Mouse (Mus musculus): ENCODE measurements at regions not wholly inside any gene's neighbourhood (a gene's known extent, or its start where the extent isn't known, plus 50 kb on each side); places are given as distances from the start of the nearest gene placed in this dataset.
A peak's percentile ranks its signal among the peaks of the same experiment; 100 is the strongest.

DNA sequence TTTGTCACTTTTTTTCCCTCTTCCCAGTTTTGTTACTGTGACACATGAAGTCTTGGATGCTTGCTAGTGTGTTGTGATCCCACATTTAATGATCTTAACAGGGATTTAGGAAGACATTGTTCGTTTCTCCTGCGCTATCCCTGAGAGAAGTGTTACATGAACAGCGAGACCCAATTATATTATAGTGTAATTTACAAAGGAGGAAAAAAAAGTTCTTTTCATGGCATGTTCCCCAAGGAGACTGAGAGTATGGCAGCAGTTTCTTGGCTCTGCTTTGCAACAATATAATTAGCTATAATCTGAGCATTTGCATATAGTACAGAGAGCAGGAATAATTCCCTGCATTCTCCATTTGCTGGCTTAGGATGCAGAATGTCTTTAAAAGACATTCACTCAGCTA, 168.6 kb downstream of the Insc start:
- WGBS = 92% methylated on average over 3 of the region's 3 CpGs
- Histone ChIP-seq H3K27me3 (no peaks in the 10 kb centered on the region), H3K36me3 (no peaks in the 10 kb centered on the region), H3K9ac (no peak overlapping the region), H3K27ac (no peak overlapping the region), H3K4me1 (no peaks in the 10 kb centered on the region), H3K4me2 (replicated peaks) (no peak overlapping the region), H3K9me3 (0 out of 2 replicates have a peak, but pooled peaks cover 10% of the 10 kb centered on the region), H3K4me3 (no peak overlapping the region)
- ATAC-seq (ENCODE audit: insufficient number of reproducible peaks, insufficient read depth, low FRiP score, low TSS enrichment) = no peak

GRCm38 (mm10) chr7:114922155-114922554, 178.7 kb downstream of the Insc start:
- peak; percentile 69; the same call in 1 of the 2 replicates for ATAC-seq (ENCODE audit: insufficient number of reproducible peaks, insufficient read depth, low FRiP score, low TSS enrichment)
- Histone ChIP-seq H3K27me3 (no peaks in the 10 kb centered on the region), H3K4me1 (0 out of 2 replicates have a peak, but pooled peaks cover 3% of the 10 kb centered on the region), H3K9me3 (no peaks in the 10 kb centered on the region), H3K36me3 (no peaks in the 10 kb centered on the region), H3K4me3 (no peak overlapping the region), H3K27ac (no peak overlapping the region), H3K4me2 (replicated peaks) (no peak overlapping the region), H3K9ac (no peak overlapping the region)
- WGBS = 11% methylated on average over 3 of the region's 3 CpGs

GRCm38 (mm10) chr7:114933861-114934260, 190.4 kb downstream of the Insc start:
- WGBS = 72% methylated on average over 8 of the region's 8 CpGs
- H3K4me3 ChIP-seq = no peak overlapping the region

GRCm38 (mm10) chr7:114950759-114951158, 207.3 kb downstream of the Insc start:
- no peak overlapping the region for H3K9ac ChIP-seq
- no peak overlapping the region for H3K4me2 ChIP-seq (replicated peaks)
- no peaks in the 10 kb centered on the region for H3K36me3 ChIP-seq
- no peak for ATAC-seq (ENCODE audit: insufficient number of reproducible peaks, insufficient read depth, low FRiP score, low TSS enrichment)
- no peaks in the 10 kb centered on the region for H3K27me3 ChIP-seq
- no peaks in the 10 kb centered on the region for H3K4me1 ChIP-seq
- no peaks in the 10 kb centered on the region for H3K9me3 ChIP-seq
- H3K27ac ChIP-seq = no peak overlapping the region
- no peak overlapping the region for H3K4me3 ChIP-seq

More at GRCm38 (mm10) chr7:114933861-114934260, 190.4 kb downstream of the Insc start:
- H3K9me3 ChIP-seq = no peaks in the 10 kb centered on the region
- ATAC-seq (ENCODE audit: insufficient number of reproducible peaks, insufficient read depth, low FRiP score, low TSS enrichment) = no peak
- H3K27me3 ChIP-seq = no peaks in the 10 kb centered on the region
- no peaks in the 10 kb centered on the region for H3K36me3 ChIP-seq
- H3K9ac ChIP-seq = no peak overlapping the region
- H3K27ac ChIP-seq = no peak overlapping the region
- no peaks in the 10 kb centered on the region for H3K4me1 ChIP-seq
- no peak overlapping the region for H3K4me2 ChIP-seq (replicated peaks)

- H3K4me3 ChIP-seq = no peak overlapping the region
- ATAC-seq (ENCODE audit: insufficient number of reproducible peaks, insufficient read depth, low FRiP score, low TSS enrichment) = no peak
- H3K27ac ChIP-seq = no peak overlapping the region
- H3K9me3 ChIP-seq = no peaks in the 10 kb centered on the region
- 74% methylated on average over 5 of the region's 5 CpGs for WGBS
- H3K36me3 ChIP-seq = no peaks in the 10 kb centered on the region
- H3K4me2 ChIP-seq (replicated peaks) = no peak overlapping the region
- no peaks in the 10 kb centered on the region for H3K27me3 ChIP-seq
- no peaks in the 10 kb centered on the region for H3K4me1 ChIP-seq
- H3K9ac ChIP-seq = no peak overlapping the region
Observed at GRCm38 (mm10) chr7:114963206-114963605, 219.7 kb downstream of the Insc start.

GRCm38 (mm10) chr7:114965923-114966322, 222.4 kb downstream of the Insc start:
- H3K36me3 ChIP-seq = no peaks in the 10 kb centered on the region
- H3K9ac ChIP-seq = no peak overlapping the region
- no peak overlapping the region for H3K27ac ChIP-seq
- no peak overlapping the region for H3K4me2 ChIP-seq (replicated peaks)
- H3K4me3 ChIP-seq = no peak overlapping the region
- WGBS = 52% methylated on average over 2 of the region's 2 CpGs
- no peaks in the 10 kb centered on the region for H3K27me3 ChIP-seq
- no peaks in the 10 kb centered on the region for H3K9me3 ChIP-seq
- ATAC-seq (ENCODE audit: insufficient number of reproducible peaks, insufficient read depth, low FRiP score, low TSS enrichment) = no peak
- no peaks in the 10 kb centered on the region for H3K4me1 ChIP-seq

DNA sequence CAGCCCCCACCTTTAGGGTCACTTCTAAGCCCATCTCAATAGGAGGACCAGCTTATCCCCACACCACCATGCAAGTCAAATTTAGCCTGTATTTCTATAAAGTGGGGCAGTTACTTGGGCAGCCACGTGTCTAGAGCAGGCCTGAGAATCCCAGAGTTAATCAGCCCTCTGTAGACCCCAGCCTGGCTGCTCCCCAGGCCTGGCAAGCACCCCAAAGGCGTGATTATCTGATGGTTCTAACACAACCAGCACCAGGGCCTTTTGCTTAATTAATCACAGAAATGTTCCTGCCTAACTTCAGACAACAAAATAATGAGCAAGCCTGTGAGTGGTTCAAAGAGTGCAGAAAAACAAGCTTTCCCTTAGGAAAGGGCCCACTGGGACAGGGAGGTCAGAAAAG, 243.0 kb downstream of the Insc start:
- WGBS = 50% methylated on average over 2 of the region's 2 CpGs

DNA sequence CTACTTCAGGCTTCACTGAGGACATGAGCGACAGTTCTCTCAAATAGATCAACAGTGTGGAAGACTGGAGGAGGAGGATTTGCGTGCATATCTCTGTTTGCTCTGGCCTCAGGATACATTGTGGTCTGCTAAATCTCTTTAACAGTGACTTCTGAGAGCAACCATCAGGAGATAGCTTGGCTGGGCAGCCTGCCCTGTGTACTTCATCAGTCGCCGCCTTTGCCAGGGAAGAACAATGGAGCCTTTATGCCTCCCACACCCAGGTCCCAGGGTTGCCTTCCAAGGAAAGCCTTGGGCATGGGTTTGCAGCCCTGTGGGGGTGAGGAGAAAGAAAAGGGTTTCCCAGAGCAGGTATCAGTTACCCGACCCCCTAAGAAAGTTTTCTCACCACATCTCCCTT, 247.8 kb downstream of the Insc start:
- Histone ChIP-seq H3K27ac (no peak overlapping the region), H3K4me3 (no peak overlapping the region), H3K27me3 (no peaks in the 10 kb centered on the region), H3K9ac (no peak overlapping the region), H3K9me3 (no peaks in the 10 kb centered on the region), H3K4me1 (no peaks in the 10 kb centered on the region), H3K4me2 (replicated peaks) (no peak overlapping the region), H3K36me3 (no peaks in the 10 kb centered on the region)
- 31% methylated on average over 5 of the region's 5 CpGs for WGBS
- no peak for ATAC-seq (ENCODE audit: insufficient number of reproducible peaks, insufficient read depth, low FRiP score, low TSS enrichment)

More for the DNA sequence above, 243.0 kb downstream of the Insc start:
- Histone ChIP-seq H3K27me3 (no peaks in the 10 kb centered on the region), H3K9me3 (no peaks in the 10 kb centered on the region), H3K27ac (no peak overlapping the region), H3K4me1 (no peaks in the 10 kb centered on the region), H3K4me3 (no peak overlapping the region), H3K9ac (no peak overlapping the region), H3K4me2 (replicated peaks) (no peak overlapping the region), H3K36me3 (no peaks in the 10 kb centered on the region)
- ATAC-seq (ENCODE audit: insufficient number of reproducible peaks, insufficient read depth, low FRiP score, low TSS enrichment) = no peak

- H3K27ac ChIP-seq = no peak overlapping the region
- no peak for ATAC-seq (ENCODE audit: insufficient number of reproducible peaks, insufficient read depth, low FRiP score, low TSS enrichment)
- H3K9me3 ChIP-seq = no peaks in the 10 kb centered on the region
- no peaks in the 10 kb centered on the region for H3K4me1 ChIP-seq
- H3K4me3 ChIP-seq = no peak overlapping the region
- no peak overlapping the region for H3K4me2 ChIP-seq (replicated peaks)
- no peaks in the 10 kb centered on the region for H3K27me3 ChIP-seq
- H3K36me3 ChIP-seq = no peaks in the 10 kb centered on the region
- 89% methylated on average over 3 of the region's 3 CpGs for whole genome bisulfite sequencing
- H3K9ac ChIP-seq = no peak overlapping the region
Observed at GRCm38 (mm10) chr7:114992440-114992839, 248.9 kb downstream of the Insc start.

GRCm38 (mm10) chr7:115000796-115001524, 257.5 kb downstream of the Insc start:
- 67% methylated on average over 7 of the region's 7 CpGs for WGBS

GRCm38 (mm10) chr7:115014253-115014998, 270.9 kb downstream of the Insc start:
- Histone ChIP-seq H3K4me3 (no peak overlapping the region), H3K4me1 (no peaks in the 10 kb centered on the region), H3K9me3 (no peaks in the 10 kb centered on the region), H3K27me3 (no peaks in the 10 kb centered on the region), H3K36me3 (no peaks in the 10 kb centered on the region), H3K9ac (no peak overlapping the region), H3K4me2 (replicated peaks) (no peak overlapping the region), H3K27ac (no peak overlapping the region)
- no peak for ATAC-seq (ENCODE audit: insufficient number of reproducible peaks, insufficient read depth, low FRiP score, low TSS enrichment)
- WGBS = 71% methylated on average over 11 of the region's 11 CpGs

More at GRCm38 (mm10) chr7:115000796-115001524, 257.5 kb downstream of the Insc start:
- H3K9ac ChIP-seq = no peak overlapping the region
- peaks cover 6% of the 10 kb centered on the region; the same call in 1 of the 2 replicates for H3K4me1 ChIP-seq
- H3K27me3 ChIP-seq = no peaks in the 10 kb centered on the region
- H3K4me2 ChIP-seq (replicated peaks) = no peak overlapping the region
- no peaks in the 10 kb centered on the region for H3K9me3 ChIP-seq
- no peaks in the 10 kb centered on the region for H3K36me3 ChIP-seq
- no peak overlapping the region for H3K27ac ChIP-seq
- ATAC-seq (ENCODE audit: insufficient number of reproducible peaks, insufficient read depth, low FRiP score, low TSS enrichment) = peak; percentile 28; the same call in 1 of the 2 replicates
- no peak overlapping the region for H3K4me3 ChIP-seq

DNA sequence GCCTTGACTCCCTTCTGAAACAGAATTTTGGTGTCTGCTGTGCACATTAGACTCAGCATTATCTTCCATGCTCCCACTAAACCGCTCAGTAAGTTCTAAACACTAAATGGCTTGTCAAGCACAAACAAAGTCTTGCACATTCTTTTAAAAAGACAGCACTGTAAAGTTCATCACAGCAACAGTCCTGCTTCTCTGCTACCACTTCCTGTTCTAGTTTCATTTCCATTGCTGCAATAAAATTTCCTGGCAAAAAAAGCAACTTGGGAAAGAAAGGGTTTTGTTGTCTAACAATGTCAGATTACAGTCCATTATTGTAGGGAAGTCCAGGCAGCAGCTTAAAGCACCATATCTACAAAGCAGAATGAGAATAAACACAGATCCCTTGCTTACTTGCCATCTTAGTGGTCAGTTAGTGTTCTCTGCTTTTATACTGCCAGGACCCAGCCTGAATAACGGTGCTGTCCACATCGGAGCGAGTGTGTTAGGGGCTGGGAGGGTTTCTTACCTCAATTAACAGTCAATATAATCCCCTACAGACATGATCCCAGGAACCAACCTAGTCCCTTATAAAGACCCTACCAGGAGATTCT, 276.0 kb downstream of the Insc start:
- Histone ChIP-seq H3K36me3 (no peaks in the 10 kb centered on the region), H3K4me2 (replicated peaks) (no peak overlapping the region), H3K27ac (no peak overlapping the region), H3K27me3 (no peaks in the 10 kb centered on the region), H3K9ac (no peak overlapping the region), H3K9me3 (no peaks in the 10 kb centered on the region), H3K4me1 (no peaks in the 10 kb centered on the region), H3K4me3 (no peak overlapping the region)
- no peak for ATAC-seq (ENCODE audit: insufficient number of reproducible peaks, insufficient read depth, low FRiP score, low TSS enrichment)
- whole genome bisulfite sequencing = 81% methylated on average over 4 of the region's 4 CpGs

Measured in embryonic facial prominence, embryonic 12.5 days (tissue).